Mouse (Mus musculus): ENCODE data around the gene Cnbd2. TPM values are rescaled to one million over a fixed set of nuclear protein-coding genes. Genes with fewer than 3 reads are reported as not detected.

Cnbd2 gene
- polyA plus RNA-seq, 1 experiment from 2014 or later, result 9.4 TPM

GRCm38 (mm10) chr2:156314811-156315210, 2.7 kb downstream of the Cnbd2 start:
- H3K9me3 ChIP-seq (ENCODE audit: control insufficient read depth), result no peaks in the 10 kb centered on the region
- no peaks in the 10 kb centered on the region for H3K27me3 ChIP-seq (replicated peaks; ENCODE audit: control insufficient read depth, insufficient read depth, low read length)
- no peak overlapping the region for H3K4me2 ChIP-seq (replicated peaks; ENCODE audit: low read depth)
- no peak overlapping the region for H3K27ac ChIP-seq (ENCODE audit: low read depth, low read length)
- H3K4me3 ChIP-seq (ENCODE audit: low read depth, low read length), result no peak overlapping the region
- H3K4me1 ChIP-seq (replicated peaks; ENCODE audit: control insufficient read depth, insufficient read depth, low read length), result no peaks in the 10 kb centered on the region
- no peak overlapping the region for H3K9ac ChIP-seq (ENCODE audit: low read depth, low read length)
- H3K36me3 ChIP-seq (ENCODE audit: control insufficient read depth, insufficient read depth), result no peaks in the 10 kb centered on the region; the same call in 1 of the 2 replicates
- ATAC-seq, result no peak
- TF ChIP-seq CTCF (IDR thresholded peaks at IDR 0.05; ENCODE audit: low read depth), result 0 out of 2 replicates have a peak, but pooled peaks have one; percentile 11
- WGBS, result 97% methylated on average over 6 of the region's 6 CpGs

- Histone ChIP-seq H3K4me1 (replicated peaks; ENCODE audit: control insufficient read depth, insufficient read depth, low read length) (no peaks in the 10 kb centered on the region), H3K27ac (ENCODE audit: low read depth, low read length) (no peak overlapping the region), H3K36me3 (ENCODE audit: control insufficient read depth, insufficient read depth) (peaks cover 4% of the 10 kb centered on the region; the same call in 1 of the 2 replicates), H3K4me3 (ENCODE audit: low read depth, low read length) (no peak overlapping the region), H3K4me2 (replicated peaks; ENCODE audit: low read depth) (no peak overlapping the region), H3K27me3 (replicated peaks; ENCODE audit: control insufficient read depth, insufficient read depth, low read length) (no peaks in the 10 kb centered on the region), H3K9me3 (ENCODE audit: control insufficient read depth) (no peaks in the 10 kb centered on the region), H3K9ac (ENCODE audit: low read depth, low read length) (no peak overlapping the region)
- TF ChIP-seq CTCF (IDR thresholded peaks at IDR 0.05; ENCODE audit: low read depth), result no peak
- no peak for ATAC-seq
Measured at GRCm38 (mm10) chr2:156318491-156318890, 6.4 kb downstream of the Cnbd2 start.

GRCm38 (mm10) chr2:156321538-156321937, 9.4 kb downstream of the Cnbd2 start:
- H3K27me3 ChIP-seq (replicated peaks; ENCODE audit: control insufficient read depth, insufficient read depth, low read length), result no peaks in the 10 kb centered on the region
- WGBS, result 91% methylated on average over 6 of the region's 6 CpGs

GRCm38 (mm10) chr2:156324116-156324588, 12.1 kb downstream of the Cnbd2 start:
- 0 out of 2 replicates have a peak, but pooled peaks cover 4% of the 10 kb centered on the region for H3K36me3 ChIP-seq (ENCODE audit: control insufficient read depth, insufficient read depth)
- H3K4me2 ChIP-seq (replicated peaks; ENCODE audit: low read depth), result peak overlapping the region; percentile 27; the same call in 1 of the 2 replicates
- WGBS, result 26% methylated on average over 6 of the region's 6 CpGs
- no peaks in the 10 kb centered on the region for H3K9me3 ChIP-seq (ENCODE audit: control insufficient read depth)
- H3K4me3 ChIP-seq (ENCODE audit: low read depth, low read length), result no peak overlapping the region
- no peak for TF ChIP-seq CTCF (IDR thresholded peaks at IDR 0.05; ENCODE audit: low read depth)
- 0 out of 2 replicates have a peak, but pooled peaks have one; percentile 13 for ATAC-seq
- H3K27ac ChIP-seq (ENCODE audit: low read depth, low read length), result peak overlapping the region; percentile 47; the same call in 1 of the 2 replicates
- H3K9ac ChIP-seq (ENCODE audit: low read depth, low read length), result no peak overlapping the region
- H3K27me3 ChIP-seq (replicated peaks; ENCODE audit: control insufficient read depth, insufficient read depth, low read length), result no peaks in the 10 kb centered on the region
- H3K4me1 ChIP-seq (replicated peaks; ENCODE audit: control insufficient read depth, insufficient read depth, low read length), result no peaks in the 10 kb centered on the region

More at GRCm38 (mm10) chr2:156321538-156321937, 9.4 kb downstream of the Cnbd2 start:
- ATAC-seq, result no peak
- no peak overlapping the region for H3K27ac ChIP-seq (ENCODE audit: low read depth, low read length)
- H3K9ac ChIP-seq (ENCODE audit: low read depth, low read length), result no peak overlapping the region
- H3K9me3 ChIP-seq (ENCODE audit: control insufficient read depth), result no peaks in the 10 kb centered on the region
- no peak overlapping the region for H3K4me3 ChIP-seq (ENCODE audit: low read depth, low read length)
- H3K36me3 ChIP-seq (ENCODE audit: control insufficient read depth, insufficient read depth), result 0 out of 2 replicates have a peak, but pooled peaks cover 4% of the 10 kb centered on the region
- no peaks in the 10 kb centered on the region for H3K4me1 ChIP-seq (replicated peaks; ENCODE audit: control insufficient read depth, insufficient read depth, low read length)
- no peak for TF ChIP-seq CTCF (IDR thresholded peaks at IDR 0.05; ENCODE audit: low read depth)
- no peak overlapping the region for H3K4me2 ChIP-seq (replicated peaks; ENCODE audit: low read depth)

GRCm38 (mm10) chr2:156324681-156325080, 12.6 kb downstream of the Cnbd2 start:
- WGBS, result 22% methylated on average over 5 of the region's 5 CpGs
- no peak for TF ChIP-seq CTCF (IDR thresholded peaks at IDR 0.05; ENCODE audit: low read depth)
- H3K9ac ChIP-seq (ENCODE audit: low read depth, low read length), result no peak overlapping the region
- 0 out of 2 replicates have a peak, but pooled peaks cover 4% of the 10 kb centered on the region for H3K36me3 ChIP-seq (ENCODE audit: control insufficient read depth, insufficient read depth)
- peak overlapping the region; percentile 47; the same call in 1 of the 2 replicates for H3K27ac ChIP-seq (ENCODE audit: low read depth, low read length)
- no peaks in the 10 kb centered on the region for H3K9me3 ChIP-seq (ENCODE audit: control insufficient read depth)
- H3K27me3 ChIP-seq (replicated peaks; ENCODE audit: control insufficient read depth, insufficient read depth, low read length), result no peaks in the 10 kb centered on the region
- H3K4me3 ChIP-seq (ENCODE audit: low read depth, low read length), result no peak overlapping the region
- no peaks in the 10 kb centered on the region for H3K4me1 ChIP-seq (replicated peaks; ENCODE audit: control insufficient read depth, insufficient read depth, low read length)
- peak overlapping the region; percentile 27; the same call in 1 of the 2 replicates for H3K4me2 ChIP-seq (replicated peaks; ENCODE audit: low read depth)
- peak; percentile 36; the same call in 1 of the 2 replicates for ATAC-seq

- Histone ChIP-seq H3K4me3 (ENCODE audit: low read depth, low read length) (no peak overlapping the region), H3K9me3 (ENCODE audit: control insufficient read depth) (no peaks in the 10 kb centered on the region), H3K9ac (ENCODE audit: low read depth, low read length) (no peak overlapping the region), H3K36me3 (ENCODE audit: control insufficient read depth, insufficient read depth) (no peaks in the 10 kb centered on the region), H3K27me3 (replicated peaks; ENCODE audit: control insufficient read depth, insufficient read depth, low read length) (no peaks in the 10 kb centered on the region), H3K4me2 (replicated peaks; ENCODE audit: low read depth) (no peak overlapping the region), H3K27ac (ENCODE audit: low read depth, low read length) (no peak overlapping the region), H3K4me1 (replicated peaks; ENCODE audit: control insufficient read depth, insufficient read depth, low read length) (no peaks in the 10 kb centered on the region)
- no peak for TF ChIP-seq CTCF (IDR thresholded peaks at IDR 0.05; ENCODE audit: low read depth)
- 86% methylated on average over 1 of the region's 1 CpGs for WGBS
- no peak for ATAC-seq
Measured at GRCm38 (mm10) chr2:156330681-156331080, 18.6 kb downstream of the Cnbd2 start.
